8 mouse cellular contexts compared by ENCODE assay signal in the genomic region with DNA sequence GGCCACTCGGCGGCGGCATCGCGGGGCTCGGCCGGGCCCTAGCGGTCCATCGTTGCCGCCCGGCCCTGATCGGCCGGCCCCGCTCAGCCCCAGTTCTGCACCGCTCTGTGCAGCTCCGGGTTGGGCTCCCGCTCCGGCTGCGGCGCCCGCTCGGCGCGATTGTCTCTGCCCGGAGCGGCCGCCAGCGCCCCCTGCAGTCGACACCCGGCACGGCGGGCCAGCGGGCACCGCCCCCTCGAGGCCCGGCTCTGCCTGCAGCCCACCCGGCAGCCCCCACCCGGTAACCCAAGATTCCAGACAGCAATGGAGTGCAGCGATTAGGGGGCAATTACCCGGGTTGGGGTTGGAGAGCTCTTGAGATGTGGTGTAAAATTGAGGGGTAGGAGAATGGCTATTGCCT. TPM values are rescaled to one million over a fixed set of nuclear protein-coding genes. Genes with fewer than 3 reads are reported as not detected.
DNase-seq lines count a peak whose midpoint lies in the region; ATAC-seq and TF ChIP-seq lines count a peak whose summit lies in the region.

Gene Fam171a2, minus strand, starts transcription at position 186 of the 400 bp plus-strand sequence.

- peak within 1 kb of the TSS; percentile 79 for H3K4me2 ChIP-seq in embryonic facial prominence, embryonic 15.5 days (replicated peaks)
- peak within 1 kb of the TSS; percentile 94 for H3K4me2 ChIP-seq in heart, embryonic 11.5 days
- H3K4me2 ChIP-seq in liver, embryonic 15.5 days, result peak within 1 kb of the TSS; percentile 83
- H3K4me2 ChIP-seq in neural tube, embryonic 11.5 days (ENCODE audit: low read depth), result peak within 1 kb of the TSS; percentile 90

- peaks cover 3% of the 10 kb centered on the region; the same call in 1 of the 2 replicates for H3K27me3 ChIP-seq in ES-Bruce4 (ENCODE audit: control insufficient read depth, insufficient read depth, low read length, poor library complexity, severe bottlenecking)
- no peaks in the 10 kb centered on the region for H3K27me3 ChIP-seq in embryonic facial prominence, embryonic 15.5 days
- peaks cover 12% of the 10 kb centered on the region for H3K27me3 ChIP-seq in heart, embryonic 11.5 days (ENCODE audit: control insufficient read depth, insufficient read depth, low read length)
- peaks cover 96% of the 10 kb centered on the region for H3K27me3 ChIP-seq in liver, embryonic 15.5 days
- H3K27me3 ChIP-seq in neural tube, embryonic 11.5 days (ENCODE audit: control insufficient read depth, insufficient read depth, low read length), result peaks cover 9% of the 10 kb centered on the region; the same call in 1 of the 2 replicates

- TF ChIP-seq EP300 in ES-Bruce4 (IDR thresholded peaks at IDR 0.05; ENCODE audit: insufficient read depth, low read depth, low read length), result no peak

- no peaks in the 10 kb centered on the region for H3K9me3 ChIP-seq in ES-Bruce4 (replicated peaks; ENCODE audit: control insufficient read depth, insufficient read depth, low read length, poor library complexity, severe bottlenecking)
- H3K9me3 ChIP-seq in embryonic facial prominence, embryonic 15.5 days (replicated peaks), result no peaks in the 10 kb centered on the region
- H3K9me3 ChIP-seq in heart, embryonic 11.5 days (replicated peaks; ENCODE audit: control insufficient read depth, low read length), result no peaks in the 10 kb centered on the region
- H3K9me3 ChIP-seq in liver, embryonic 15.5 days (replicated peaks), result no peaks in the 10 kb centered on the region
- no peaks in the 10 kb centered on the region for H3K9me3 ChIP-seq in neural tube, embryonic 11.5 days (ENCODE audit: control insufficient read depth, low read length)

- TF ChIP-seq POLR2A in ES-Bruce4 (IDR thresholded peaks at IDR 0.05; ENCODE audit: insufficient read depth, low read length), result no peak

- peak in 1 of 2 experiments; percentile 69 for DNase-seq in adrenal gland, postnatal 4 days (ENCODE audit: low spot score in 2 of 2)
- DNase-seq in kidney, postnatal 10 days, result peak; percentile 91
- peak; percentile 93 for DNase-seq in neural tube, embryonic 11.5 days (ENCODE audit: low spot score)
- DNase-seq in thymus, postnatal 36 days, result peak; percentile 78 to 82

- peak within 1 kb of the TSS; percentile 90 for H3K9ac ChIP-seq in ES-Bruce4 (ENCODE audit: low read depth, poor library complexity, severe bottlenecking)
- peak within 1 kb of the TSS; percentile 99 for H3K9ac ChIP-seq in embryonic facial prominence, embryonic 15.5 days
- H3K9ac ChIP-seq in heart, embryonic 11.5 days (ENCODE audit: low read depth, low read length), result peak within 1 kb of the TSS; percentile 91
- peak within 1 kb of the TSS; percentile 47; the same call in 1 of the 2 replicates for H3K9ac ChIP-seq in liver, embryonic 15.5 days
- peak within 1 kb of the TSS; percentile 98 for H3K9ac ChIP-seq in neural tube, embryonic 11.5 days (ENCODE audit: low read length)

- H3K4me3 ChIP-seq in ES-Bruce4 (ENCODE audit: low read depth, low read length), result peak within 1 kb of the TSS; percentile 88
- H3K4me3 ChIP-seq in embryonic facial prominence, embryonic 15.5 days (replicated peaks), result peak within 1 kb of the TSS; percentile 94
- H3K4me3 ChIP-seq in heart, embryonic 11.5 days (ENCODE audit: low read depth, low read length), result peak within 1 kb of the TSS; percentile 87
- peak within 1 kb of the TSS; percentile 59 for H3K4me3 ChIP-seq in liver, embryonic 15.5 days (replicated peaks)
- H3K4me3 ChIP-seq in neural tube, embryonic 11.5 days (ENCODE audit: low read depth, low read length), result peak within 1 kb of the TSS; percentile 97

- no peak within 1 kb of the TSS for H3K27ac ChIP-seq in ES-Bruce4 (ENCODE audit: insufficient read depth, low read length)
- H3K27ac ChIP-seq in embryonic facial prominence, embryonic 15.5 days (replicated peaks), result peak within 1 kb of the TSS; percentile 93
- peak within 1 kb of the TSS; percentile 76 for H3K27ac ChIP-seq in heart, embryonic 11.5 days (ENCODE audit: low read depth, low read length)
- H3K27ac ChIP-seq in liver, embryonic 15.5 days (replicated peaks), result 0 out of 2 replicates have a peak within 1 kb of the TSS, but pooled peaks have one; percentile 4
- peak within 1 kb of the TSS; percentile 88 for H3K27ac ChIP-seq in neural tube, embryonic 11.5 days (ENCODE audit: low read depth, low read length)

- peak; percentile 60 for TF ChIP-seq CTCF in ES-Bruce4 (IDR thresholded peaks at IDR 0.05; ENCODE audit: low read depth, low read length)

- under 1% methylated on average over 40 of the region's 40 CpGs for WGBS in embryonic facial prominence, embryonic 15.5 days
- WGBS in heart, embryonic 11.5 days (ENCODE audit: insufficient replicate concordance), result 0% methylated on average over 40 of the region's 40 CpGs
- WGBS in liver, embryonic 15.5 days (ENCODE audit: insufficient replicate concordance), result under 1% methylated on average over 40 of the region's 40 CpGs
- WGBS in neural tube, embryonic 11.5 days, result under 1% methylated on average over 39 of the region's 40 CpGs

- H3K36me3 ChIP-seq in ES-Bruce4 (ENCODE audit: control insufficient read depth, insufficient read depth, low read length, poor library complexity, severe bottlenecking), result no peaks in the 10 kb centered on the region
- peaks cover 9% of the 10 kb centered on the region for H3K36me3 ChIP-seq in embryonic facial prominence, embryonic 15.5 days
- H3K36me3 ChIP-seq in heart, embryonic 11.5 days (ENCODE audit: control insufficient read depth, insufficient read depth, low read length), result peaks cover 4% of the 10 kb centered on the region; the same call in 1 of the 2 replicates
- no peaks in the 10 kb centered on the region for H3K36me3 ChIP-seq in liver, embryonic 15.5 days (replicated peaks)
- H3K36me3 ChIP-seq in neural tube, embryonic 11.5 days (ENCODE audit: control insufficient read depth, insufficient read depth, low read length), result peaks cover 4% of the 10 kb centered on the region

- peak; percentile 61 for ATAC-seq in embryonic facial prominence, embryonic 15.5 days (ENCODE audit: insufficient number of reproducible peaks, low FRiP score, low TSS enrichment, low read depth)
- peak; percentile 39 for ATAC-seq in heart, embryonic 11.5 days (replicated peaks; ENCODE audit: insufficient number of reproducible peaks, low FRiP score, low TSS enrichment)
- ATAC-seq in liver, embryonic 15.5 days (ENCODE audit: insufficient read depth), result peak; percentile 45
- ATAC-seq in neural tube, embryonic 11.5 days (ENCODE audit: insufficient read depth, low FRiP score, low TSS enrichment), result peak; percentile 72

- H3K4me1 ChIP-seq in ES-Bruce4 (ENCODE audit: control insufficient read depth, insufficient read depth, low read length), result peaks cover 2% of the 10 kb centered on the region
- H3K4me1 ChIP-seq in embryonic facial prominence, embryonic 15.5 days, result peaks cover 47% of the 10 kb centered on the region
- H3K4me1 ChIP-seq in heart, embryonic 11.5 days (ENCODE audit: control insufficient read depth, insufficient read depth, low read length), result peaks cover 43% of the 10 kb centered on the region
- H3K4me1 ChIP-seq in liver, embryonic 15.5 days (replicated peaks), result peaks cover 27% of the 10 kb centered on the region
- H3K4me1 ChIP-seq in neural tube, embryonic 11.5 days (ENCODE audit: control insufficient read depth, insufficient read depth, low read length), result peaks cover 20% of the 10 kb centered on the region

RNA-seq across cellular contexts. Expression of gene Fam171a2, which starts in this region (rescaled TPM):
- 4.4 and 5.4 TPM in 2 replicates for polyA plus RNA-seq in ES-Bruce4 (2011; ENCODE audit: insufficient read depth, insufficient read length, low read depth, missing spikeins)
- total RNA-seq in adrenal gland, postnatal 4 days (2021), result 10 to 100 TPM; 22.5 to 22.9 TPM
- polyA plus RNA-seq in embryonic facial prominence, embryonic 15.5 days (2015; fragmentation: Nextera tagmentation; extraction: Ambion mirVana), result 8.5 and 9.7 TPM in 2 replicates
- 3.1 and 5.1 TPM in 2 replicates for polyA plus RNA-seq in heart, embryonic 11.5 days (2014; fragmentation: Nextera tagmentation; extraction: Ambion mirVana)
- 0.28 and 0.61 TPM in 2 replicates for polyA plus RNA-seq in liver, embryonic 15.5 days (2015; fragmentation: Nextera tagmentation; extraction: Ambion mirVana)
- polyA plus RNA-seq in neural tube, embryonic 11.5 days (2014; fragmentation: Nextera tagmentation; extraction: Ambion mirVana), result 11.6 and 12.0 TPM in 2 replicates

Comparison
In these comparisons a context has a peak if more than half of its experiments do, and no peak if none do; other contexts are left out.
1. Peak in ATAC-seq, H3K4me3 ChIP-seq, H3K27ac ChIP-seq, H3K9ac ChIP-seq and H3K4me2 ChIP-seq in liver, embryonic 15.5 days; RNA of the gene not detected or under 1 TPM.
2. H3K9ac ChIP-seq: peak in every context shown above with its lines; median percentile 99 in embryonic facial prominence, embryonic 15.5 days; 98 in neural tube, embryonic 11.5 days; 91 in heart, embryonic 11.5 days; 90 in ES-Bruce4; 47 in liver, embryonic 15.5 days.